Mouse (Mus musculus) kidney, adult 2 months (tissue): Measurements from ENCODE around the gene Cdh23.

Experiments
- CTCF ChIP-seq: fragments of 200-500 bp; conservative IDR thresholded peaks from 2 replicates; pipeline ENCODE4 v1.5.1; 2011; ENCODE audit warnings: low read depth, mild to moderate bottlenecking, control low read depth, low read length, moderate library complexity, mixed read lengths; ENCODE audit not compliant: insufficient read depth, insufficient read length
- POLR2A ChIP-seq: fragments of 200-500 bp; IDR thresholded peaks from one replicate; pipeline ENCODE4 v1.6.1; 2011; ENCODE audit warnings: low read depth, low read length, control low read depth

GRCm38 (mm10) chr10:60718491-60718890, 22.2 kb upstream of the Cdh23 start:
- TF ChIP-seq POLR2A (no peak), CTCF (no peak)
